Mouse (Mus musculus): ENCODE measurements around the gene Creg1.

Gene Creg1

DNA sequence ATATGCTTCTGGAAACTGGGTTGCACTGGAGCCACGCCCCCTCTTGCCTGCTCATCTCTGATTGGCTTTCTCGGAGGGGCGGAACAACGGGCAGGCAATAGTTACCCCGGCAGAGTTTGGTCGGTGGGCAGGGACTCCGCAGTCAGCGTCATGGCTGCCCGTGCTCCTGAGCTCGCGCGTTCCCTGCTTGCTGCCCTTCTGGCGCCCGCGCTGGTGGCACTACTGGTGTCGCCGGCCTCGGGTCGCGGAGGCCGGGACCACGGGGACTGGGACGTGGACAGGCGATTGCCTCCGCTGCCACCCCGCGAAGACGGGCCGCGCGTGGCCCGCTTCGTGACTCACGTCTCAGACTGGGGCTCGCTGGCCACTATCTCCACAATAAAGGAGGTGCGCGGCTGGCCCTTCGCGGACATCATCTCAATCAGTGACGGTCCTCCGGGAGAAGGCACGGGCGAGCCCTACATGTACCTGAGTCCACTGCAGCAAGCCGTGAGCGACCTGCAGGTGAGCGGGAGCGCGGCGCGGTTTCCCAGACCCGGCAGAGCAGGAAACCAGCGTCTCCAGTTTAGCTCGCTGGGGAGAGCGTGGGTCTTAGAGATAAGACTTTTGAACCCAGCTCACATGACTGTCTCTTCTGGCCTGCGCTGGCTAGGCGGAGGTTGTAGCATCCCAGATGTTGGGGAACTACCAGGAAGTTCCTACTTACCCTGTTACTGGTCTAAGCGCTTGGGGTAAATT, at the start of gene Creg1:
Gene Creg1 (plus strand): TSS at position 112 of the 738 bp plus-strand sequence.
- peak; percentile 90 for DNase-seq

- DNase-seq, result no peak
Measured at GRCm38 (mm10) chr1:165713798-165714197, 49.7 kb upstream of the Creg1 start.

GRCm38 (mm10) chr1:165716426-165716825, 47.1 kb upstream of the Creg1 start:
- no peak for DNase-seq

- no peak for DNase-seq
Measured at GRCm38 (mm10) chr1:165717711-165718542, 45.6 kb upstream of the Creg1 start.

DNA sequence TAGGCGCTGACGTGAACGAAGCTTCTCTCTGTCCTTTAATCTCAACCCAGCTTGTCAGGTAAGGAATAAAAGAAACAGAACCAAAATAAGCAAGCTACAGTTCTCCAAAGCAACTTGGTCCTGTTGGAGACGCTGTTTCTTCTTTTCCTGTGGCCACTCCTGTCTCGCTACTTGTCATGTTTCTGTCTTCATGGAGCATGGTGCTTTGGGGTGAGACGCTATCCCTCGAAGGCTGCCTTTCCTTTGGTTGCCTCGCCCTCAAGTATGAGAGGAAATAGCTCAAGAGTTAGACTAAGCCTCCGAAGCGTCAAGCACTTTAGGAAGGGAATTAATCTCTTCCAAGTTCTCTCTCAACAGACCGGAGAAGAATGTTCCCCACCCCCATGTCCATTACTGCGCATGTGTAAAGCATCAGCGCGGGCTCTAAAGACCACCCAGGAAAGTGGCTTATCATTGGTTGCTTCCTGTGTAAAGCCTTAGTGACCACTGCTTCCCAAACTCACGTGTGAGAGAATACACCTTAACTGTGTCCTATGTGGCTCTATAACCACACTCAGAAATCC, 44.9 kb upstream of the Creg1 start:
- no peak for DNase-seq

DNA sequence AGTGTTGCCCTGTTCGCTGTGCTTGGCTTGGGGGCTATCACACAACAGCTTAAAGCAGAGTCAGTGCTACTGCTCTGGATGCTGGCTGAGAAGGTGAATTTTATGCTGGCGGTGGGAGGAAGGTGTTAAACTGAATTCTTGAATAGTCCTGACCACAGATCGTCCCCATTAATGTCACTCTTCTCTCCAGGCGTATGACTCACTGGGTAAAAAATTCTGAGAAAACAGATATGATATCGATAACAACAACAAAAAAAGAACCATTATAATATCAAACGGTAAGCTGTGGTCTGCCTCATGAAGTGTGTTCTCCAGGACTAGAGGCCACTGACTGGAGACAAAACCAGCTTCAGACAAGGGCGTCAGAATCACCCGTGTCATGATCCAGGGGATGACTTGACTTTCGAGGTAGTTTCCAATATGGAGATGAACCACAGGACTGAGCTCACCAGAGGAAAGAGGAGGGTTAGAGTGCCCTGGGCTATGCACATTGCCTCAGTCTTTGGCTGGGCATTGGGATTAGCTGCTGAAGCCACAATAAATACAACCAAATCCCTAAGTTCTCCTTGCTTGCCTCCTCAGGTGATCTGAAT, 40.9 kb upstream of the Creg1 start:
- DNase-seq, result no peak

- no peak for DNase-seq
Measured at GRCm38 (mm10) chr1:165724219-165725033, 39.1 kb upstream of the Creg1 start.

GRCm38 (mm10) chr1:165725039-165725644, 38.4 kb upstream of the Creg1 start:
- no peak for DNase-seq

- DNase-seq, result no peak
Measured at GRCm38 (mm10) chr1:165726986-165727385, 36.6 kb upstream of the Creg1 start.

DNA sequence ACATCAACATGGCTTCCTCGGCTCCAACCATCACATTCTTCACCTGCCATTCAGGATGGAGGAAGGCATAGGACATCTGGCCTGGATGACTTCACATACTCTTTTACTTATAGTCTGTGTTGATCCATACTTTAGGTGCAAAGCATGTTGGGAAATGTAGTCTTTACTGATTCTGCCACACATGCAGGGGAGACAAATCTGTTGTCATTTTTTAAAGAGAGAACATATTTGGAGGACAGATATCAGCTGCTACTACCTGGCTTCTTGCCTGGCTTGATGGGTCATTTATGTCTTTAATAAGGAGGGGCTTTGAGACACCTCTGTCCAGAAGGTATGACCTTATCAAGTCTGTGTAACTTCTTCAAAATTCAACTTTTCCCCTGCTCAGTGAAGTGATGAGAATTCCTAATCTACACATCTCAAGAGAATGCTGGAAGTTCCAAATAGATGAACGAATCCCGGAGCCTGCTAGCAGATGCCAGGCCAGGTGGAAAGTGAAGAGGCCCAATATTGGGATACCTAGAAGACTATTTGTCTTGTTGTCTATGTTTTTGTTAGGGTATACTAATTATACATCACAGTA, 35.4 kb upstream of the Creg1 start:
- DNase-seq, result no peak

DNA sequence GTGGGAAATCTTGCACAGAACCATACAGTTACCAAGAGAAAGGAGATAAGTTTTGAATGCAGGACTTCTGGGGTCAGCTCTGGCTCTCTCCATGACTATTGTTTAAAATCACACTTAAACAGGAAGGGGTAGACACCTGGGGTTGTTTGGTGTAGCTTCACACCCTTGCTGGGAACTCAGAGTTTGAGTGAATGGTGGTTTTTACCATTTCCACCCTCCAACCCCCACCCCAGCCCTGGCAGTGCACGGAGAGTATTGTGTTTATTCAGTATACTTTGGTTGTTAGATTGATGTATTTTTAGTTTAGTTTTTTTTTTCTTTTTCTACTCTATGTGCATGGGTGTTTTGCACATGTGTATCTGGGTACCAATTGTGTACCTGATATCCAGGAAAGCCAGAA, 33.4 kb upstream of the Creg1 start:
- no peak for DNase-seq

GRCm38 (mm10) chr1:165731553-165731952, 32.0 kb upstream of the Creg1 start:
- no peak for DNase-seq

DNA sequence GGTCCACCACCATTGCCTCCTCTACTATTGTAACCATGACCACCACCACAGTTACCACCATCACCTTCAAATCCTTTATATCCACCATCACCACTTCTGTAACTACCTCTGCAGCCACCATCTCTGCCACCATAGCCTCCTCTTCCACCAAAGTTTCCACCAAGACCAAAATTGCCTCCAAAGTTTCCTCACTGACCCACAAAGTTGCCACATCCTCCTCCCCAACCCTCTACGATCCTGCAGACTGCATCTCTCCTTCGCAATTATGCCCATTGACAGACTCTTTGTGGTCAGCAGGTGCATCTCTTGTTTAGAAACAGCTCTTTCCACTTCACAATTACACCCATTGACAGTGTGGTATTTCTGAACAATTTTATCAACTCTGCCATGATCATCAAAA, 28.7 kb upstream of the Creg1 start:
- DNase-seq, result no peak

- DNase-seq, result peak; percentile 69
Measured at GRCm38 (mm10) chr1:165735826-165736818, 27.4 kb upstream of the Creg1 start.

- DNase-seq, result no peak
Measured at GRCm38 (mm10) chr1:165737451-165737850, 26.1 kb upstream of the Creg1 start.

GRCm38 (mm10) chr1:165737867-165738266, 25.7 kb upstream of the Creg1 start:
- no peak for DNase-seq

GRCm38 (mm10) chr1:165738985-165739384, 24.6 kb upstream of the Creg1 start:
- DNase-seq, result no peak

DNA sequence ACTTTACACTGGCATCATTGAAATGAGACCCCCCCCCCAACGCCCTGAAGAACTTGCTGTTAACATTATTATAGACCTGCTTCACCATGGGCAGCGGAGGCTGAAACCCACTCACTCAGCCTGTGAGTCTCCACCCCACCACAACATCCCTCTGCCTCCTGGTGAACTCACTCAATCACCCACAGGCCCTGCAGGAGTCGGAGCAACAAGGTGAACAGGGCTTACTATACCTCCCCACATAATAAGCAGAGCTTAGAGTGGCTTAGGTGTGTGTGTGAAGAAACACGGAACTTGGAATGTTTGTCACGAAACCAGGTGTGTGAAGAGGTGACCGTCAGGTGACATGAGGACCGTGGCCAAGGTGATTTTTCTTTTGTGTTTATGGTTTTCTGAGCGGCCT, 21.6 kb upstream of the Creg1 start:
- DNase-seq, result no peak

DNA sequence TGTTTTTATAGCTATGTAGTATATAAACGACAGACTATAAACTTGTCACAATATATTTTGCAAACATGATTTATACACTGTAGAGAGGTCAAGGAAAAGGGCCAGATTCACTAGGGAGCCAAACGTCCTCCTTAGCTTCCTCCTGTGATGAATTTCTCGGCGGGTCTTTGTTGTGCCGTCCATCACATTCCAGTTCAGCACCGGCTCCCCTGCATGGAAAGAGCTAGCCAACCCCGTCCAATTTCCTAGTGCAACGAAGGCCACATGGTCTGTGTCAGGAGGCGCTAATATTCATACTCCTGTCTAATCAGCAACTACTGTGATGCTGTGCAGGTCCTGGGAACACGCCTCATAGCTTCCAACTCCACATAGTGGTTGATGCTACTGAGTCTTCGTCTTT, 15.5 kb upstream of the Creg1 start:
- DNase-seq, result no peak

GRCm38 (mm10) chr1:165751142-165751541, 12.4 kb upstream of the Creg1 start:
- DNase-seq, result no peak
